Mouse (Mus musculus) limb, embryonic 12.5 days (tissue): ENCODE results near the gene Anxa4. TPM values are rescaled to one million over a fixed set of nuclear protein-coding genes. Genes with fewer than 3 reads are reported as not detected.

Experiments
- ATAC-seq: fragments of 200-750 bp; cut with Nextera tagmentation; 2 replicates; pipeline ENCODE4 v1.8.0; 2017; ENCODE audit warnings: low read depth, moderate TSS enrichment; ENCODE audit not compliant: insufficient number of reproducible peaks, insufficient read depth, low FRiP score, low TSS enrichment
- H3K27ac ChIP-seq: fragments of 300-500 bp; sonication (generic); 2 replicates; pipeline ENCODE4 v1.5.1; 2016; ENCODE audit warnings: mild to moderate bottlenecking, moderate library complexity
- H3K27me3 ChIP-seq: fragments of 300-500 bp; sonication (generic); 2 replicates; pipeline ENCODE4 v1.6.1; 2016; ENCODE audit warnings: mild to moderate bottlenecking, moderate library complexity
- H3K36me3 ChIP-seq: fragments of 300-500 bp; sonication (generic); 2 replicates; pipeline ENCODE4 v1.6.1; 2016; ENCODE audit warnings: mild to moderate bottlenecking, moderate library complexity
- H3K4me1 ChIP-seq: fragments of 300-500 bp; sonication (generic); replicated peaks from 2 replicates; pipeline ENCODE4 v1.6.1; 2016
- H3K4me2 ChIP-seq: fragments of 300-500 bp; sonication (generic); 2 replicates; pipeline ENCODE4 v1.6.1; 2016; ENCODE audit warnings: mild to moderate bottlenecking, moderate library complexity
- H3K4me3 ChIP-seq: fragments of 300-500 bp; sonication (generic); replicated peaks from 2 replicates; pipeline ENCODE4 v1.5.1; 2016; ENCODE audit warnings: mild to moderate bottlenecking
- H3K9ac ChIP-seq: fragments of 300-500 bp; sonication (generic); replicated peaks from 2 replicates; pipeline ENCODE4 v1.6.1; 2016; ENCODE audit warnings: mild to moderate bottlenecking, moderate library complexity
- H3K9me3 ChIP-seq: fragments of 300-500 bp; sonication (generic); 2 replicates; pipeline ENCODE4 v1.6.1; 2016; ENCODE audit warnings: mild to moderate bottlenecking, moderate library complexity
- WGBS: fragments of 180-500 bp; shearing (Covaris S2); methylation state at CpG from one replicate; pipeline ENCODE4 v1.1.7; 2016; 5-methylcytosine and 5-hydroxymethylcytosine counted together
- polyA plus RNA-seq: library from polyadenylated mRNA; unstranded; fragments of >200 nt; fragmentation: Nextera tagmentation; extraction: Ambion mirVana; gene quantifications from 2 replicates; pipeline ENCODE4 v1.2.1, GENCODE M21; 2016

Gene Anxa4
- polyA plus RNA-seq, 1 experiment from 2014 or later = 17.9 TPM

DNA sequence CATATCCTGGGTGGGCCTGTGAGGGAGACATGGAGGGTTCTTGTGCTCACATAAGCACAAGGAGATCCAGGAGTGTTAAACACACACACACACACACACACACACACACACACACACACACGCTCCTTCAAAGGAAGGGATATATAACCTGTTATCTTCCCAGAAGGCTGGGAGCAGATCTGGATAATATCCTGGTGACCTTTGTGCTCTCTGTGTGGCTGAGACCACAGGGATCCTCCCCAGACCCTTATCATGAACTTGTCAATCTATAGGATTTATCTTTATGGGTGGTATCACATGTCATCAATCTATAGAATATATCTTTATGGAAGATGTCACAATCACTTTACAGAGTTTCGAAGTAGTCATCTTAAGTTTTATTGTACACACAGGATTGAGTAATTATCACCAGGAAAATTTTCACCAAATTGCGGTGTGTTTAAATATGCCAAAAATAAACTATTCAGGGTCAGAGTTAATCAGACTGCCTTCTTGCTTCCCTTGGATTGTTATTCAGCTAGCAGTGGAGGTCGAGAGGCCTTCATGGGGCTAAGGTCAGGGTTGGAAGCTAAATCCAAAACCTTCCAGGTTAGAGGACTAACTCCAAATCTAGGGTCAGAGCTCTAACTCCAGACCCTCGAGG lies 40.4 kb downstream of the Anxa4 start:
- no peak overlapping the region for H3K4me2 ChIP-seq
- no peak overlapping the region for H3K4me3 ChIP-seq
- H3K27me3 ChIP-seq = no peaks in the 10 kb centered on the region
- H3K36me3 ChIP-seq = peaks cover 8% of the 10 kb centered on the region; the same call in 1 of the 2 replicates
- ATAC-seq = no peak
- no peak overlapping the region for H3K27ac ChIP-seq
- WGBS = 79% methylated on average over 5 of the region's 5 CpGs
- H3K4me1 ChIP-seq = no peaks in the 10 kb centered on the region
- H3K9me3 ChIP-seq = peaks cover 6% of the 10 kb centered on the region
- H3K9ac ChIP-seq = no peak overlapping the region

DNA sequence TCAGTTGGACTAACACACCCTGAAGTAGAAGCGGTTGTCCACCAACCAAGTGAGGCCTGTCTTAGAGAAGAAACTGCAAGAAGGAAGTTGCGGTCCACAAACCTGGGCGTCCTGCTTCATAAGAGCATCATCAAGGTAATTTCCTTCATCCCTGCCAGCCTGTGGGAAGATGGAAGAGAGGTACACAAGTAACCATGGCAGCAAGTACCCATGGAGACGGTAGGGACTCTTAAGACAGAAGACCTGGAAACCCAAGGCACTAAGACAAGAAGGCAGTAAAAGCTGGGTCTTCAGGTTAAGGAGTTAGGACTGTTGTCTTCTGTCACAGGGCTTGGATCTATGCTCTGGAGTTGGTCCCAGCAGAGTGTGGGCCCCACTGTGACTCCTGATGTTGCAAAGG lies 42.4 kb downstream of the Anxa4 start:
- WGBS = 94% methylated on average over 4 of the region's 4 CpGs
- Histone ChIP-seq H3K27ac (no peak overlapping the region), H3K9ac (no peak overlapping the region), H3K27me3 (no peaks in the 10 kb centered on the region), H3K9me3 (peaks cover 6% of the 10 kb centered on the region), H3K4me3 (no peak overlapping the region), H3K4me2 (no peak overlapping the region), H3K4me1 (no peaks in the 10 kb centered on the region), H3K36me3 (peaks cover 8% of the 10 kb centered on the region; the same call in 1 of the 2 replicates)
- no peak for ATAC-seq

DNA sequence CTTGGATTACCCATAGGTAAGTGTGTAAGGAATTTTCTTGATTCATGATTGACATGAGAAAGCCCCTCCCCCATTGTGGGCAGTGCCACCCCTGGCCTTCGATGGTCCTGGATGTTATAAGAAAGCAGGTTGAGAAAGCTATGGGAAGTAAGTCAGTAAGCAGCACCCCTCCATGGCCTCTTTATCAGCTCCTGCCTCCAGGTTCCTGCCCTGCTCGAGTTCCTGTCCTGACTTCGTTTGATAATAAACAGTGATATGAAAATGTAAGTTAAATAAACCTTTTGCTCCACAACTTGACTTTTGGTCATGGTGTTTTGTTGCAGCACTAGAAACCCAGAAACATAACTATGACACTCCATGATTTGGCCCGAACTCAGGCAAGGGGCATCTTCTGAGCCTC lies 43.6 kb downstream of the Anxa4 start:
- Histone ChIP-seq H3K4me1 (no peaks in the 10 kb centered on the region), H3K36me3 (peaks cover 7% of the 10 kb centered on the region; the same call in 1 of the 2 replicates), H3K9ac (no peak overlapping the region), H3K27ac (no peak overlapping the region), H3K9me3 (peaks cover 6% of the 10 kb centered on the region), H3K4me2 (no peak overlapping the region), H3K27me3 (no peaks in the 10 kb centered on the region), H3K4me3 (no peak overlapping the region)
- WGBS = 82% methylated on average over 4 of the region's 4 CpGs
- no peak for ATAC-seq

DNA sequence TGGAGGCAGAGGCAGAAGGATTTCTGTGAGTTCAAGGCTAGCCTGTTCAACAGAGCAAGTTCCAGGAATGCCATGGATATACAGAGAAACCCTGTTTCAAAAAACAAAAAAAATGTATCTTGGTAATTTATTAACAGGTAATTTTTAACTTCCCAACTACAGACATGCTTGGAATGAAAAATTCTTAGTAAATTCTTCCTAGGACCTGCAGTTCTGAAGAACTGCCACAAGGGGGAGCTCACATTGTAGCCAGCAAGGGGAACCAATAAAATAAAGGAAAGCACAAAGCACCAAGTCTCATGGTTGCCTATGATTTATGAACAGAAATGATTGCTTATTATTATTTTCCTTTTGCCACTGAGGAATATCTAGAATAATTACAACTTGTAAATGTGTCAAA lies 46.2 kb downstream of the Anxa4 start:
- Histone ChIP-seq H3K4me2 (no peak overlapping the region), H3K36me3 (no peaks in the 10 kb centered on the region), H3K9ac (no peak overlapping the region), H3K9me3 (0 out of 2 replicates have a peak, but pooled peaks cover 2% of the 10 kb centered on the region), H3K4me3 (no peak overlapping the region), H3K27ac (no peak overlapping the region), H3K27me3 (no peaks in the 10 kb centered on the region), H3K4me1 (no peaks in the 10 kb centered on the region)
- ATAC-seq = no peak

DNA sequence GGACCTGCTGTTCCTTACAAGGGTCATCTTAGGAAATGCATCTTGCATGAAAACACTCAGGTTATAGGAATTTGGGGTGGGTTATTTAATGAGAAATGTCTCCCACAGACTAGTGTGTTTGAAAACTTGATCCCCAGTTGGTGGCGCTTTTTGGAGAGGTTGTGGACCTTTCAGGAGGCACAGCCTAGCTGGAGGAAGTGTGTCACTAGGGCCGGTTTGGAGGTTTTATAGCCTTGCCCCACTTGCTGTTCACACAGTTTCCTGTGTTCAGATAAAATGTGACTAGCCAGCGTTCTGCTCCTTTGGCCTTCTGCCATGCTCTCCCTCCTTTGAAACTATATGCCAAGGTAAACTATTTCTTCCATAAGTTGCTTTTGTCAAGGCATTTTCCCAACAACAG lies 52.7 kb downstream of the Anxa4 start:
- H3K27me3 ChIP-seq = no peaks in the 10 kb centered on the region
- H3K9ac ChIP-seq = no peak overlapping the region
- no peaks in the 10 kb centered on the region; the same call in 1 of the 2 replicates for H3K4me1 ChIP-seq
- no peaks in the 10 kb centered on the region; the same call in 1 of the 2 replicates for H3K36me3 ChIP-seq
- H3K4me2 ChIP-seq = no peak overlapping the region
- no peak overlapping the region for H3K4me3 ChIP-seq
- 0 out of 2 replicates have a peak, but pooled peaks cover 6% of the 10 kb centered on the region for H3K9me3 ChIP-seq
- WGBS = 34% methylated on average over 3 of the region's 3 CpGs
- no peak for ATAC-seq
- H3K27ac ChIP-seq = no peak overlapping the region

DNA sequence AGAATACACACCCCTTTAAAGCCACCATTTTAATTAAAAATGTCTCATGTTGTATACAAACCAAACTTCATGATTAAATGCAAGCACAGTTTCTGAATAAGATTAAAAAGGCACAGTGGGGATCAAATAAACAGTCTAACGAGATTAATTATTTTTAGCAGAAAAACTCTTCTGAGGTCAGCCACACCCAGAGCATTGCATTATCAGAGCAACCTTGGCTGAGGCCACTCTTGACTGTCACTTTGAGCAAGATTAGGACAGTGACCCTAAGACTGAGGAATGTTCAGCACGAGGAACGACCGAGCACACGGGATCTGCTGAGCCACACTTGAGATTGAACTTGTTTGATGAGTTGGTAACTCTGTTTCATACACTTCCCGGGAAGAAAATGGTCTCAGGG lies 56.6 kb downstream of the Anxa4 start:
- H3K4me1 ChIP-seq = peaks cover 15% of the 10 kb centered on the region
- H3K9ac ChIP-seq = no peak overlapping the region
- 0 out of 2 replicates have a peak, but pooled peaks cover 3% of the 10 kb centered on the region for H3K9me3 ChIP-seq
- ATAC-seq = no peak
- H3K27ac ChIP-seq = no peak overlapping the region
- H3K4me3 ChIP-seq = no peak overlapping the region
- no peak overlapping the region for H3K4me2 ChIP-seq
- no peaks in the 10 kb centered on the region for H3K27me3 ChIP-seq
- WGBS = 86% methylated on average over 6 of the region's 6 CpGs
- no peaks in the 10 kb centered on the region; the same call in 1 of the 2 replicates for H3K36me3 ChIP-seq

DNA sequence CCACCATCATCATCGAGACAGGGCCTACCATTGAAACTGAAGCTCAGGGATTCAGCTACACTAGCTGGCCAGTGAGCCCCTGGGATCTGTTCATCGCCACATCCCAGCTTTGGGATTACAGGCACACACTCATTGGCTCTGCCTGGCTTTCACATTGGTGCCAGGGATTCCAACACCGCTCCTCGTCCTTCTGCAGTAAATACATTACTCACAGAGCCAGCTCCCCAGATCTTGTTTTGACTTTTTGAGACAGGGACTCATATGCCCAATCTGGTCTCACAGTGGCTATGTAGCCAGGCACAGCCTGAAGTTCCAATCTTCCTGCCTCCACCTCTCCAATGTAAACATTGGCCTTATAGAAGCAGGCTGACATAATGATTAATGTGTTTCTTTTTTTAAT lies 57.1 kb downstream of the Anxa4 start:
- ATAC-seq = no peak
- Histone ChIP-seq H3K9me3 (0 out of 2 replicates have a peak, but pooled peaks cover 3% of the 10 kb centered on the region), H3K4me1 (peaks cover 17% of the 10 kb centered on the region), H3K9ac (no peak overlapping the region), H3K36me3 (no peaks in the 10 kb centered on the region; the same call in 1 of the 2 replicates), H3K27me3 (no peaks in the 10 kb centered on the region), H3K27ac (no peak overlapping the region), H3K4me3 (no peak overlapping the region), H3K4me2 (no peak overlapping the region)
- WGBS = 79% methylated on average over 4 of the region's 4 CpGs

DNA sequence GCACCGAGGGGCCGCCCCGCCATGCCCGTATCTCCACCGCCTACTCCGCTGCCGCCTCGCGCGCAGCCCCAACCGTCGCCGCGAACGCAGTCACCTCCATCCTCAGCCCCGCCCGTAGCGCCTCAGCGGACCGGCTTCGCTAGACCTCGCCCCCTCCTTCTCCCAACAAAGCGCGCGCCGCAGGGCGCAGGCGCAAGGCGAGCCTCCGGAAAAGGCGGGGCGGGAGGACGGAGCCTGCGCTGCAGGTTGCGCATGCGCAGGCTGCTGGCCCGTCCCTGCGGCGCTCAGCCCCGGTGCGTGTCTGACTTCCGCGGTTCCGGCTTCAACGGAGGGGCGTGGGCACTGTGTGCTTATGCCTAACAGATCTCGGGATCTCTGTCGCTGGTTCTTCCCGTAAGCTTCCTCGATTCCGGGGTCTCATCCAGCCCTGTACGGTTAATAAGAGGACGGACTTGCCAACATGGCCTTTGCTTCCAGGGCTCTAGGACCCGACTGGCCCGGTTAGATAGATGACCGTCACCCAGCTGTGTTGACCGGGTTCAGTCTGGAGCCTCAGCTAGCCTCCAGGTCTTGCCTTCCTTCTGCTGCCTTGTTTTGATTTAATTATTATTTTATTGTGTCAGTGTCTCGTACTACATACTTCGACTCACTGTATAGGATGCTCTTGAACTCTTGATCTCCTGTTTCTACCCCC lies 60.1 kb downstream of the Anxa4 start, which contains the start of gene Gmcl1:
Gmcl1 (minus strand) TSS at position 201 of the 694 bp plus-strand sequence.
- peak within 1 kb of the TSS; percentile 96 for H3K4me3 ChIP-seq
- no peaks in the 10 kb centered on the region for H3K36me3 ChIP-seq
- peak; percentile 91 for ATAC-seq
- WGBS = under 1% methylated on average over 58 of the region's 59 CpGs
- H3K9me3 ChIP-seq = no peaks in the 10 kb centered on the region
- H3K9ac ChIP-seq = peak within 1 kb of the TSS; percentile 92
- peak within 1 kb of the TSS; percentile 96 for H3K4me2 ChIP-seq
- H3K4me1 ChIP-seq = peaks cover 23% of the 10 kb centered on the region
- H3K27ac ChIP-seq = peak within 1 kb of the TSS; percentile 75; the same call in 1 of the 2 replicates
- H3K27me3 ChIP-seq = no peaks in the 10 kb centered on the region

DNA sequence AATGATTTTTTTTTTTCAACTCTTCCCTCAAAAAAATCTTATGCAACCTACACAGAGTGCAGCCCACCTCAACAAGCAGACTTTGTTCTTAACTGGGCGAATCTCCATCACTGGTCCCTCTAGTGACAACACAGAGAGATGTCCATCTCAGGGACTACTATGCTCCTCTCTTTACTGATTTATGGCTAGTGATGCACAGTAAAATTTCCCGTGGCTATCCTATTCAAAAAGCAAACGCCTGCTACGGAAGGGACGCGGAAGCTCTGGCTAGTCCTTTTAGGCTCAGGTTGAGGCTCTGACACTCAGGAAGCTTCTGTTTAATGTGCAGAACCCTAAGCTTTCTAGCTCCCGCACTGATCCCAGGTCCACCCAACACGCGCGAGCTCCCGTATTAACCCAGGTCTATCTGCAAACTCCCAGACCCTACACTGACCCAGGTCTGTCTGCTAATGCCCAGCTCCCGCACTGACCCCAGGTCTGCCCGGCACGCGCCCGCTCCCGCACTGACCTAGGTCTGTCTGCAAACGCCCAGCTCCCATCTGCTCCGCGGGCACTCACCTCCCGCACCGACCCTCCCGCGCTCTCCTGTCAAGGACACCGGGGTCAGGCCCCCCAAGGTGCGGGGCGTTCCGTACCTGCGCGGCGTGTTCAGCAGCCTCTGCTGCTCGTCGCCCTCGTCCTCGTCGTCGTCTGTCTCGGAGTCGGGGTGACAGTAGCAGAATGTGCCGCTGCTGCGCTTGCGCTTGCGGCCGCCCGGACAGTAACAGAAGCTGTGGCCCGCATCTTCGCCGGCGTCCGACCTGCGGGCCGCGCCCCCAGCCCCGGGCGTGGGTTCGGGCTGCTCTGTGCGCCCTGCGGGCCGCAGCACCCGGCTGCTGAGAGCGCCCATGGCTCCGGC lies 60.9 kb downstream of the Anxa4 start:
- ATAC-seq = peak; percentile 54; the same call in 1 of the 2 replicates
- peak overlapping the region; percentile 96 for H3K4me3 ChIP-seq
- under 1% methylated on average over 62 of the region's 62 CpGs for WGBS

DNA sequence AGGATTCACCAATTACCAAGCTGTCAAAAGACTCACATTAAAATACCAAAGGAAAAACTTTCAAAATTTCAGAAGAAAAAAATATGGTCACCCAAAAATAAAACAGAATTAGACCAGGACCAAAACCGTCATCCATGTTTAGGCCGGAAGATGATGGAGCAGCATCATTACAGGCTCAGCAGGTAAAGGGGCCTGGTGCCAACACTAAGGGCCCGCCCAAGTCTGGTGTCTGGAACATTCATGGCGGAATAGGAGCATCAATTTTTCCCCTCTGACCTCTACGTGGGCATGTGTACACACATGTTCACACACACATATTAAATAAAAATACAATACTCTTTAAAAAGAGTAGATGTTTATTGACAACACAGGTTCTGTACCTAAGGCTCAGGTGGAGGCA lies 64.7 kb downstream of the Anxa4 start:
- no peaks in the 10 kb centered on the region for H3K9me3 ChIP-seq
- no peak overlapping the region for H3K4me3 ChIP-seq
- 94% methylated on average over 5 of the region's 5 CpGs for WGBS
- ATAC-seq = no peak
- no peak overlapping the region for H3K4me2 ChIP-seq
- H3K4me1 ChIP-seq = peaks cover 14% of the 10 kb centered on the region
- no peaks in the 10 kb centered on the region for H3K27me3 ChIP-seq
- no peak overlapping the region for H3K27ac ChIP-seq
- H3K36me3 ChIP-seq = peaks cover 21% of the 10 kb centered on the region; the same call in 1 of the 2 replicates
- H3K9ac ChIP-seq = no peak overlapping the region

More for the DNA sequence above, 60.9 kb downstream of the Anxa4 start:
- Histone ChIP-seq H3K4me2 (peak overlapping the region; percentile 96), H3K36me3 (peaks cover 1% of the 10 kb centered on the region; the same call in 1 of the 2 replicates), H3K4me1 (peaks cover 23% of the 10 kb centered on the region), H3K9ac (peak overlapping the region; percentile 92), H3K9me3 (no peaks in the 10 kb centered on the region), H3K27me3 (no peaks in the 10 kb centered on the region), H3K27ac (peak overlapping the region; percentile 75; the same call in 1 of the 2 replicates)

DNA sequence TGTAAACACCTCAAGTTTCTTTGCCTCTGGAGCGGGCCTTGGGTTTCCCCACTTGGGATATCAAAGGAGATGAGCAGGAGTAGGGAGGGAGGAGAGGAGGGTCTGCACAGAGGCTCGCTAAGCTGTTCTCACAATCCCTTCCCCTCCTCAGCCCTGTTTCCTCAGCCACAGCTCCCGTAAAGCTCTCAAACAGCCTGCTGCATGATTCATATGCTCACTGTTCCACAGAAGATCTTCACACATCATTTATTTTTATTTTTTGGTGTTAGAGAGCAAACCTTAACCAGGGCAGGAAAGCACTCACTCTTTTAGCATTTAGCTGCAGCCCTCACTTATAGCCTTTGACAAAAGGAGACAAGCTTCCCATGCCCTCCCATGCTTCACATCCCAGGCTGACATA lies 71.4 kb downstream of the Anxa4 start:
- WGBS = 75% methylated on average over 3 of the region's 3 CpGs
- no peak for ATAC-seq

More for the DNA sequence above, 71.4 kb downstream of the Anxa4 start:
- Histone ChIP-seq H3K9me3 (no peaks in the 10 kb centered on the region), H3K27me3 (no peaks in the 10 kb centered on the region), H3K27ac (no peak overlapping the region), H3K4me1 (no peaks in the 10 kb centered on the region), H3K4me2 (no peak overlapping the region), H3K4me3 (no peak overlapping the region), H3K9ac (no peak overlapping the region), H3K36me3 (peaks cover 53% of the 10 kb centered on the region)
